Mouse (Mus musculus) megakaryocyte, embryonic 14.5 days (primary cell): ENCODE measurements at regions not wholly inside any gene's neighbourhood (a gene's known extent, or its start where the extent isn't known, plus 50 kb on each side); places are given as distances from the start of the nearest gene placed in this dataset.

Experiments
- H3K27me3 ChIP-seq: replicated peaks from 2 replicates; pipeline ENCODE3; 2012; ENCODE audit warnings: inconsistent platforms
- H3K36me3 ChIP-seq: replicated peaks from 2 replicates; pipeline ENCODE3; 2012; ENCODE audit warnings: low read length, inconsistent platforms, mixed read lengths
- H3K4me1 ChIP-seq: 2 replicates; pipeline ENCODE4 v1.6.1; 2012; ENCODE audit warnings: inconsistent platforms
- H3K4me3 ChIP-seq: replicated peaks from 2 replicates; pipeline ENCODE3; 2012; ENCODE audit warnings: moderate library complexity, mild to moderate bottlenecking, inconsistent platforms
- H3K9me3 ChIP-seq: 2 replicates; pipeline ENCODE4 v1.6.1; 2012; ENCODE audit warnings: inconsistent platforms
- FLI1 ChIP-seq: IDR thresholded peaks from 2 replicates; pipeline ENCODE4 v1.6.1; 2012; ENCODE audit warnings: low read length, inconsistent platforms, mixed read lengths
- GATA1 ChIP-seq: IDR thresholded peaks from 3 replicates; pipeline ENCODE4 v1.6.1; 2012; ENCODE audit warnings: mixed read lengths, low read length, inconsistent platforms, borderline replicate concordance

- H3K9me3 ChIP-seq: peaks cover 14% of the 10 kb centered on the region
- no peak for TF ChIP-seq GATA1
- no peak for TF ChIP-seq FLI1
- no peaks in the 10 kb centered on the region for H3K36me3 ChIP-seq
- H3K4me3 ChIP-seq: peak overlapping the region; percentile 10
- H3K27me3 ChIP-seq: no peaks in the 10 kb centered on the region
- H3K4me1 ChIP-seq: no peaks in the 10 kb centered on the region
Observed at GRCm38 (mm10) chr17:65193341-65193740, 347.2 kb downstream of the Tmem232 start.

GRCm38 (mm10) chr17:65192432-65193059, 348.0 kb downstream of the Tmem232 start:
- H3K9me3 ChIP-seq: peaks cover 14% of the 10 kb centered on the region
- H3K4me3 ChIP-seq: no peak overlapping the region
- H3K36me3 ChIP-seq: no peaks in the 10 kb centered on the region
- H3K27me3 ChIP-seq: no peaks in the 10 kb centered on the region
- TF ChIP-seq FLI1 (no peak), GATA1 (no peak)
- no peaks in the 10 kb centered on the region for H3K4me1 ChIP-seq

DNA sequence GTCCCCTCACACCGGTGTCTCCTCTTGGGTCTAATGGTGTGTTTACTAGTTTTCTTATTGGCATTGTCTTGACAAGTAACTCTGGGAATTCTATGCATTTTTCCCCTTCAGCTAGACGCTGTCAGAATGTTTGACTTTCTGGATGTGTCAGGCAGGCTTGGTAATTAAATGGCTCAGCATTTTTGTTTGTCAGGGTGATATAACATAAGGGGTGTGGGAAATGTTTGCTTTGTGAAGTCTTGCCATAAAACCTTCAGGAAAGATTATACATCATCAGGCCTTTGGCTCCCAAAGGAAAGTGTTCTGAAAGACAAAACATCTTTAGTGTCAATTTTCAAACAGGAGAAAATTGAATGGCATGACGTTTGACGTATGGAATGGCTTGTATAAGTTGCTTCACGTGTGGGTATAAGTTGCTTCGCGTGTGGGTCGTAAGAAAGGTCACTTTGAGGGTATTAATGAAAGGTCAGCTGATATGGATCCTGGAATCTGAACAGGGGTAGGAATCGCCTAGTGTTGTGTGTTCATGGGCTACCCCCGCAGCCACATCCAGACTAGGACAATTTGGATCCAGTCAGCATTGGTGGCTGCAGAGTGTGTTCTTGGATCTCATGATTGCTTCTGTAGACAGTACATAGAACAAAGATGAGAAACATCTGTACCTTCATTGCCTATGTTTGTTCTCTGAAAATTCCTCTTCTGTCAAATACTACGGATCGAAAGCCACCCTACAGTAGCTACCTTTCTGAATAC, 349.6 kb downstream of the Tmem232 start:
- H3K9me3 ChIP-seq: peaks cover 14% of the 10 kb centered on the region
- no peak overlapping the region for H3K4me3 ChIP-seq
- no peaks in the 10 kb centered on the region for H3K27me3 ChIP-seq
- H3K4me1 ChIP-seq: no peaks in the 10 kb centered on the region
- no peaks in the 10 kb centered on the region for H3K36me3 ChIP-seq
- TF ChIP-seq FLI1: no peak
- TF ChIP-seq GATA1: no peak

GRCm38 (mm10) chr17:65181164-65181563, 345.3 kb upstream of the 4930583I09Rik start:
- Histone ChIP-seq H3K36me3 (no peaks in the 10 kb centered on the region), H3K4me1 (no peaks in the 10 kb centered on the region), H3K4me3 (no peak overlapping the region), H3K27me3 (no peaks in the 10 kb centered on the region), H3K9me3 (peaks cover 15% of the 10 kb centered on the region)
- no peak for TF ChIP-seq GATA1
- no peak for TF ChIP-seq FLI1

GRCm38 (mm10) chr17:65175770-65176169, 339.9 kb upstream of the 4930583I09Rik start:
- no peaks in the 10 kb centered on the region for H3K27me3 ChIP-seq
- H3K36me3 ChIP-seq: no peaks in the 10 kb centered on the region
- TF ChIP-seq GATA1 (no peak), FLI1 (no peak)
- H3K4me1 ChIP-seq: no peaks in the 10 kb centered on the region
- H3K9me3 ChIP-seq: peaks cover 40% of the 10 kb centered on the region
- H3K4me3 ChIP-seq: no peak overlapping the region

- Histone ChIP-seq H3K4me1 (no peaks in the 10 kb centered on the region), H3K4me3 (no peak overlapping the region), H3K9me3 (peaks cover 39% of the 10 kb centered on the region), H3K27me3 (no peaks in the 10 kb centered on the region), H3K36me3 (no peaks in the 10 kb centered on the region)
- TF ChIP-seq GATA1 (no peak), FLI1 (no peak)
Observed at GRCm38 (mm10) chr17:65174114-65174513, 338.2 kb upstream of the 4930583I09Rik start.

DNA sequence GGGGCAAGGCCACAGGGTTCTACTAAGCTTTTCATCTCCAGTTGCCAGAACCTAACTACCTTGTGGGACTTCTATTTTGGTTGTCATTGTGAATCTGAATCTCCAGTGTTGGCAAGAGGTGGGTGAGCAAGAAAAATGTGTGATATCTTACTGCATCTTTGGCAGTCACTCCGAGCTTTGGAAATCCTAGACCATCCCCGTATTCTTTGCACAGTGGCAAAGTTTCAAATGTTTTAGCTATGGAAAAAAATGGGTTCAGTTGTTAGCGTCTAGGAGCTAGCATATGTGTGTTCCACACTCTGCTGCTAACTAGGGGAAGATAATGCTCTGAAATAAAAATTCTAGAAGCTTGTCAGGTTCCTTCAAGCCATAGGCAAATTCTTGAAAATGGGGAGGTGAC, 337.4 kb upstream of the 4930583I09Rik start:
- Histone ChIP-seq H3K4me3 (no peak overlapping the region), H3K27me3 (no peaks in the 10 kb centered on the region), H3K36me3 (no peaks in the 10 kb centered on the region), H3K9me3 (peaks cover 42% of the 10 kb centered on the region), H3K4me1 (no peaks in the 10 kb centered on the region)
- TF ChIP-seq FLI1 (no peak), GATA1 (no peak)

GRCm38 (mm10) chr17:65170691-65171090, 334.8 kb upstream of the 4930583I09Rik start:
- no peaks in the 10 kb centered on the region for H3K27me3 ChIP-seq
- no peak overlapping the region for H3K4me3 ChIP-seq
- TF ChIP-seq GATA1 (no peak), FLI1 (no peak)
- H3K9me3 ChIP-seq: peaks cover 45% of the 10 kb centered on the region
- H3K36me3 ChIP-seq: no peaks in the 10 kb centered on the region
- no peaks in the 10 kb centered on the region for H3K4me1 ChIP-seq

GRCm38 (mm10) chr17:65169981-65170617, 334.2 kb upstream of the 4930583I09Rik start:
- Histone ChIP-seq H3K4me3 (no peak overlapping the region), H3K27me3 (no peaks in the 10 kb centered on the region), H3K36me3 (no peaks in the 10 kb centered on the region), H3K9me3 (peaks cover 43% of the 10 kb centered on the region), H3K4me1 (no peaks in the 10 kb centered on the region)
- TF ChIP-seq GATA1: no peak
- TF ChIP-seq FLI1: no peak

DNA sequence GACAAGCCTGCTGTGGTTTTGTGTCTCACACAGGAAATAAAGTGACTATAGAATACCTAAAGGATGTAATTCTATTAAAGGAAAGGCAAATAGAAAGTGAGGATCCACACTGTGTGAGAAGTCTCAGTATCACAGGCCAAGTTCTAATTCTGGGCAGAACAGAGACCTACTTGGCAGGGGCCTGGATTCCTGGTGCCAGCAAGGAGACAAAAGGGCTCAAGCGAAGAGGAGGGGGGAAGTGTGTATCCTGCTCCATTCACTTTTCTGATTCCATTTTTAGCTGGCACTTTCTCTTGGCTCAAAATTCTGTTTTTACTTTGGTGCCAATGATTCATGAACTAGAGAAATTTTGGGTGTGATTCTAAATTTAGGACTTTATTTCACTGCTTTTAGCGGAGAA, 310.5 kb upstream of the 4930583I09Rik start:
- H3K9me3 ChIP-seq: peaks cover 23% of the 10 kb centered on the region; the same call in 1 of the 2 replicates
- H3K27me3 ChIP-seq: no peaks in the 10 kb centered on the region
- no peaks in the 10 kb centered on the region for H3K36me3 ChIP-seq
- H3K4me1 ChIP-seq: no peaks in the 10 kb centered on the region
- TF ChIP-seq GATA1 (no peak), FLI1 (no peak)
- H3K4me3 ChIP-seq: no peak overlapping the region
